Mouse (Mus musculus): ENCODE data around the gene Nkain2. TPM values are rescaled to one million over a fixed set of nuclear protein-coding genes. Genes with fewer than 3 reads are reported as not detected.

Nkain2 gene
- polyA plus RNA-seq, 1 experiment from 2014 or later, result 0.87 TPM

DNA sequence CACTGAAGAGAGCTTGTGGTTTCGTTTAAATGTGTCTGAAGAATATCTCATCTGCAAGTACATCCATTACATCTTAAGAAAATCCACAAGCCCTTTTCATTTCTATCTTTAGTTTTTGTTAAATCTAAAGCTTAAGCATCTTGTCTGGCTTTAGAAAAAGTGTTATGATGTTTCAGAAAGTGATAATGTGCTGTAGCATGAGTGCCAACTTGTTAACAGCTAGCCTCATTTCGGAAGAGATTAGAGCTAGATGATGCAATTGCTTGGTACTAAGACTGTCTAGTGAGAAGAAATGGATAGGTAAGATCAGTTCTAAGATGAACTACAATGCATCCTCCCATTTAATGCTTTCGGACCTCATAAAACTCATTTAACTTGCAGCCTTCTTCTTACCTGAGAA, 707.3 kb downstream of the Nkain2 start:
- Histone ChIP-seq H3K27ac (replicated peaks) (no peak overlapping the region), H3K36me3 (ENCODE audit: control insufficient read depth, insufficient read depth, low read length) (no peaks in the 10 kb centered on the region), H3K9me3 (ENCODE audit: control insufficient read depth, low read length) (no peaks in the 10 kb centered on the region), H3K4me2 (replicated peaks; ENCODE audit: low read depth) (no peak overlapping the region), H3K4me3 (ENCODE audit: low read depth, low read length) (no peak overlapping the region), H3K4me1 (replicated peaks; ENCODE audit: control insufficient read depth, insufficient read depth) (no peaks in the 10 kb centered on the region), H3K9ac (ENCODE audit: low read length) (no peak overlapping the region), H3K27me3 (ENCODE audit: control insufficient read depth, insufficient read depth, low read length) (no peaks in the 10 kb centered on the region)
- no peak for ATAC-seq (ENCODE audit: low FRiP score, low TSS enrichment)
- no peak for DNase-seq (ENCODE audit: low spot score)
- TF ChIP-seq CTCF (IDR thresholded peaks at IDR 0.05; ENCODE audit: low read depth), result no peak
- TF ChIP-seq EP300 (optimal IDR thresholded peaks at IDR 0.05), result no peak
- WGBS, result 83% methylated on average over 3 of the region's 3 CpGs

GRCm38 (mm10) chr10:32091354-32091753, 798.9 kb downstream of the Nkain2 start:
- H3K9me3 ChIP-seq (ENCODE audit: control insufficient read depth, low read length), result no peaks in the 10 kb centered on the region
- H3K4me3 ChIP-seq (ENCODE audit: low read depth, low read length), result no peak overlapping the region
- H3K27ac ChIP-seq (replicated peaks), result no peak overlapping the region
- H3K4me1 ChIP-seq (replicated peaks; ENCODE audit: control insufficient read depth, insufficient read depth), result no peaks in the 10 kb centered on the region
- TF ChIP-seq CTCF (IDR thresholded peaks at IDR 0.05; ENCODE audit: low read depth) (no peak), EP300 (optimal IDR thresholded peaks at IDR 0.05) (no peak)
- no peak overlapping the region for H3K4me2 ChIP-seq (replicated peaks; ENCODE audit: low read depth)
- ATAC-seq (ENCODE audit: low FRiP score, low TSS enrichment) (no peak), DNase-seq (ENCODE audit: low spot score) (no peak)
- no peaks in the 10 kb centered on the region for H3K27me3 ChIP-seq (ENCODE audit: control insufficient read depth, insufficient read depth, low read length)
- H3K36me3 ChIP-seq (ENCODE audit: control insufficient read depth, insufficient read depth, low read length), result no peaks in the 10 kb centered on the region
- H3K9ac ChIP-seq (ENCODE audit: low read length), result no peak overlapping the region
- 65% methylated on average over 1 of the region's 1 CpGs for WGBS

DNA sequence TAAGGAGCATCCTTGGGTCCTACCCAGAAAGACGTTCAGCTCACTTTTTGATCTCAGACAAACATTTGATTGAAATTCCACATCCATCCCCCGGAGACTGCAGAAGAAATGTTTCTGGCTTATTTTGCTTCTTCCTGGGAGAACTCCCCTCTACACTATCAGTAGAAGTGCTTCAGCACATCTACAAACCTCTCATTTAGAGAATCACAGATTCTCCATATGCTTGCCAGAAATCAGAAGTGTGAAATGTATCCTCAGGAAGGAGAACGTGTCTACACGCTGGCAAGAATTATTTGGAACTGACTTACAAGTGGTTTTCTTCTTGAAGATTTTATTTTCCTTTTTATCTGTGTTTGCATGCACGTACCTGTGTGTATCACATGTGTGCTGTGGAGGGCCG, 829.9 kb downstream of the Nkain2 start:
- TF ChIP-seq EP300 (optimal IDR thresholded peaks at IDR 0.05), result no peak
- TF ChIP-seq CTCF (IDR thresholded peaks at IDR 0.05; ENCODE audit: low read depth), result no peak
- no peak overlapping the region for H3K4me3 ChIP-seq (ENCODE audit: low read depth, low read length)
- H3K27me3 ChIP-seq (ENCODE audit: control insufficient read depth, insufficient read depth, low read length), result no peaks in the 10 kb centered on the region
- H3K36me3 ChIP-seq (ENCODE audit: control insufficient read depth, insufficient read depth, low read length), result no peaks in the 10 kb centered on the region
- H3K27ac ChIP-seq (replicated peaks), result no peak overlapping the region
- no peaks in the 10 kb centered on the region for H3K4me1 ChIP-seq (replicated peaks; ENCODE audit: control insufficient read depth, insufficient read depth)
- 70% methylated on average over 6 of the region's 6 CpGs for WGBS
- H3K9me3 ChIP-seq (ENCODE audit: control insufficient read depth, low read length), result no peaks in the 10 kb centered on the region
- DNase-seq (ENCODE audit: low spot score), result no peak
- no peak overlapping the region for H3K9ac ChIP-seq (ENCODE audit: low read length)
- no peak overlapping the region for H3K4me2 ChIP-seq (replicated peaks; ENCODE audit: low read depth)
- no peak for ATAC-seq (ENCODE audit: low FRiP score, low TSS enrichment)

DNA sequence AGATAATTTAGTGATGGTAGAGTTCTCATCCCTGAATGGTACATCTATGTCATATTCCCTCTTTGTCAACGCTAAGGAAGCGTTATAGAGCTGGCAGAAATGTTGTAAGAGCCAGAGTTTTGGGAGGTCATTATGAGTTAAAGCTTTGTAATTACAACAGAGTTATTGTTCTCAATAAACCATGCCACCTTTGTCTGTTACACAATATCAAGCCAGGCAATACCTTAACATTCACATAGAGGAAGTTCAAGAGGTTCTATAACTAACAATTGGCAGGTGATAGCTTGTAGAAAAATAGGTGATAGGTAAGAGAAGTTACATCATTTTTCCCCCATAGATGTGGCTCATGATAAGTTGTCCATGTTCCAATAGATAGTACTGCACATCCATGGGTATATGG, 832.0 kb downstream of the Nkain2 start:
- Histone ChIP-seq H3K4me1 (replicated peaks; ENCODE audit: control insufficient read depth, insufficient read depth) (no peaks in the 10 kb centered on the region), H3K9ac (ENCODE audit: low read length) (no peak overlapping the region), H3K4me2 (replicated peaks; ENCODE audit: low read depth) (no peak overlapping the region), H3K4me3 (ENCODE audit: low read depth, low read length) (no peak overlapping the region), H3K36me3 (ENCODE audit: control insufficient read depth, insufficient read depth, low read length) (no peaks in the 10 kb centered on the region), H3K9me3 (ENCODE audit: control insufficient read depth, low read length) (no peaks in the 10 kb centered on the region), H3K27ac (replicated peaks) (no peak overlapping the region), H3K27me3 (ENCODE audit: control insufficient read depth, insufficient read depth, low read length) (no peaks in the 10 kb centered on the region)
- 80% methylated on average over 2 of the region's 2 CpGs for WGBS
- no peak for ATAC-seq (ENCODE audit: low FRiP score, low TSS enrichment)
- TF ChIP-seq EP300 (optimal IDR thresholded peaks at IDR 0.05) (no peak), CTCF (IDR thresholded peaks at IDR 0.05; ENCODE audit: low read depth) (no peak)
- no peak for DNase-seq (ENCODE audit: low spot score)

DNA sequence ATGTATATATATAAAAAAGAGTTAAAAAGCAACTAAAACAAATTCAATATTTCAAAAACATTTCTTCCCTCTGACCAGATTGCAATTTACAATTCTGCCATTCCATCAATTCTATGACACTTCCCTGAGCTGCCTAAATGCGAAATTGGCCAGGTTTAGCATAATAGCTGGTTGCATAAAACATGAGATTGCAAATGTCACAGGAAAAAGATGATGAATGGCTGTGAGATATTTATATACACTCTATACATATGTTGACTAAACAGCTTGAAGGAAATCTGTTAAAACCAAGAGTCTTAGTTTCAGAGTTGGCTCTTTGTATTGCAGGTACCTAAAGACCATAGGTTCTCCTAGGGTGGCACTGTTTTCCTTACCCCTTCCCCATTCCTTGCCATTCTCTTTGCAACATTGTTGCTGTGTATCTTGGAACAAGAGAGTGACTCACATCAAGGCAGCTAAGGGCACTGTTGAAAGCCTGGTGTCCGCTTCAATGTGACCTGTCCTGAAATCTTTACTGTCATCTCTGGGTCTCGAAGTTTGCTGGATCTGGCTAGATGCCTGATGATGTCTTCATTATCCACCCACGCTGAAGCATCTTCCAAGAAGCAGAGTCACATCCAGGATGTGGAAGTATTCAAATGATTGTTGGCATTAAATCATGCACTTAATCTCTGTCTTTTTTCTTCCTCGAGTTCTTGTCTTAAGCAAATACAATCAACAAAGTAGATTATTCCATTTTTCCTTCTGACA, 837.5 kb downstream of the Nkain2 start:
- no peak for DNase-seq (ENCODE audit: low spot score)
- Histone ChIP-seq H3K9me3 (ENCODE audit: control insufficient read depth, low read length) (no peaks in the 10 kb centered on the region), H3K4me2 (replicated peaks; ENCODE audit: low read depth) (no peak overlapping the region), H3K36me3 (ENCODE audit: control insufficient read depth, insufficient read depth, low read length) (no peaks in the 10 kb centered on the region), H3K4me3 (ENCODE audit: low read depth, low read length) (no peak overlapping the region), H3K27ac (replicated peaks) (no peak overlapping the region), H3K9ac (ENCODE audit: low read length) (no peak overlapping the region), H3K4me1 (replicated peaks; ENCODE audit: control insufficient read depth, insufficient read depth) (no peaks in the 10 kb centered on the region), H3K27me3 (ENCODE audit: control insufficient read depth, insufficient read depth, low read length) (no peaks in the 10 kb centered on the region)
- 63% methylated on average over 5 of the region's 5 CpGs for WGBS
- TF ChIP-seq EP300 (optimal IDR thresholded peaks at IDR 0.05) (no peak), CTCF (IDR thresholded peaks at IDR 0.05; ENCODE audit: low read depth) (no peak)
- no peak for ATAC-seq (ENCODE audit: low FRiP score, low TSS enrichment)

GRCm38 (mm10) chr10:32052045-32052444, 838.2 kb downstream of the Nkain2 start:
- TF ChIP-seq CTCF (IDR thresholded peaks at IDR 0.05; ENCODE audit: low read depth) (no peak), EP300 (optimal IDR thresholded peaks at IDR 0.05) (no peak)
- Histone ChIP-seq H3K27ac (replicated peaks) (no peak overlapping the region), H3K9ac (ENCODE audit: low read length) (no peak overlapping the region), H3K4me2 (replicated peaks; ENCODE audit: low read depth) (no peak overlapping the region), H3K27me3 (ENCODE audit: control insufficient read depth, insufficient read depth, low read length) (no peaks in the 10 kb centered on the region), H3K36me3 (ENCODE audit: control insufficient read depth, insufficient read depth, low read length) (no peaks in the 10 kb centered on the region), H3K4me1 (replicated peaks; ENCODE audit: control insufficient read depth, insufficient read depth) (no peaks in the 10 kb centered on the region), H3K4me3 (ENCODE audit: low read depth, low read length) (no peak overlapping the region), H3K9me3 (ENCODE audit: control insufficient read depth, low read length) (no peaks in the 10 kb centered on the region)
- ATAC-seq (ENCODE audit: low FRiP score, low TSS enrichment), result no peak
- DNase-seq (ENCODE audit: low spot score), result no peak
- 68% methylated on average over 6 of the region's 6 CpGs for WGBS
